Mouse (Mus musculus) testis, postnatal 14 days (tissue): Measurements from ENCODE around the gene Rnase10.
"Not testable (repeated sequence)": the region's sequence is repeated elsewhere in the genome, so short reads cannot be mapped to it uniquely, and the experiment has no call there.

Experiments used
- DNase-seq: peaks from one replicate; pipeline ENCODE4 v3.0.0; 2021; ENCODE audit warnings: low spot score

Gene Rnase10

GRCm38 (mm10) chr14:51009572-51009971 lies 2.0 kb downstream of the Rnase10 start:
- DNase-seq = no peak

- not testable (repeated sequence) for DNase-seq
Measured at GRCm38 (mm10) chr14:51014724-51015123, 7.2 kb downstream of the Rnase10 start.

GRCm38 (mm10) chr14:51015780-51016179 lies 8.2 kb downstream of the Rnase10 start:
- DNase-seq = no peak

- no peak for DNase-seq
Measured at GRCm38 (mm10) chr14:51017256-51017655, 9.7 kb downstream of the Rnase10 start.

GRCm38 (mm10) chr14:51023457-51023856 lies 15.9 kb downstream of the Rnase10 start:
- DNase-seq = no peak

- no peak for DNase-seq
Measured at GRCm38 (mm10) chr14:51024820-51025219, 17.3 kb downstream of the Rnase10 start.

- DNase-seq = no peak
Measured at GRCm38 (mm10) chr14:51026391-51027133, 19.0 kb downstream of the Rnase10 start.

- no peak for DNase-seq
Measured at GRCm38 (mm10) chr14:51027387-51028155, 20.0 kb downstream of the Rnase10 start.

- DNase-seq = no peak
Measured at GRCm38 (mm10) chr14:51035206-51035605, 27.7 kb downstream of the Rnase10 start.

GRCm38 (mm10) chr14:51036214-51036613 lies 28.7 kb downstream of the Rnase10 start:
- no peak for DNase-seq

GRCm38 (mm10) chr14:51041769-51042168 lies 34.2 kb downstream of the Rnase10 start, which contains the start of gene Rnase9:
Rnase9 (minus strand) TSS chr14:51041869.
- no peak for DNase-seq

GRCm38 (mm10) chr14:51047846-51048245 lies 40.3 kb downstream of the Rnase10 start:
- no peak for DNase-seq

GRCm38 (mm10) chr14:51050063-51050462 lies 42.5 kb downstream of the Rnase10 start, which contains the start of gene Rnase11:
Rnase11 (minus strand) TSS chr14:51050163.
- no peak for DNase-seq

GRCm38 (mm10) chr14:51051941-51052340 lies 44.4 kb downstream of the Rnase10 start:
- DNase-seq = no peak

- DNase-seq = no peak
Measured at GRCm38 (mm10) chr14:51053176-51053575, 45.6 kb downstream of the Rnase10 start.

GRCm38 (mm10) chr14:51054243-51055237 lies 47.0 kb downstream of the Rnase10 start:
- DNase-seq = peak; percentile 70

GRCm38 (mm10) chr14:51057401-51057831 lies 49.9 kb downstream of the Rnase10 start, which contains the start of gene Rnase12:
Rnase12 (minus strand) TSS chr14:51057661.
- DNase-seq = no peak
